Mouse (Mus musculus) heart, embryonic 11.5 days (tissue): ENCODE measurements at regions not wholly inside any gene's neighbourhood (a gene's known extent, or its start where the extent isn't known, plus 50 kb on each side); places are given as distances from the start of the nearest gene placed in this dataset.

Source experiments
- ATAC-seq: fragments of 200-750 bp; cut with Nextera tagmentation; replicated peaks from 2 replicates; pipeline ENCODE4 v1.8.0; 2017; ENCODE audit warnings: moderate library complexity; ENCODE audit not compliant: insufficient number of reproducible peaks, low FRiP score, low TSS enrichment
- H3K27ac ChIP-seq: fragments of 300-500 bp; sonication (generic); 2 replicates; pipeline ENCODE4 v1.5.1; 2014; ENCODE audit warnings: mild to moderate bottlenecking, low read depth, low read length
- H3K27me3 ChIP-seq: fragments of 300-500 bp; sonication (generic); 2 replicates; pipeline ENCODE4 v1.6.1; 2014; ENCODE audit warnings: mild to moderate bottlenecking, low read length, mixed read lengths; ENCODE audit not compliant: control insufficient read depth, insufficient read depth
- H3K36me3 ChIP-seq: fragments of 300-500 bp; sonication (generic); 2 replicates; pipeline ENCODE4 v1.6.1; 2014; ENCODE audit warnings: mild to moderate bottlenecking, low read length, moderate library complexity, mixed read lengths; ENCODE audit not compliant: control insufficient read depth, insufficient read depth
- H3K4me1 ChIP-seq: fragments of 300-500 bp; sonication (generic); 2 replicates; pipeline ENCODE4 v1.6.1; 2014; ENCODE audit warnings: low read length; ENCODE audit not compliant: control insufficient read depth, insufficient read depth
- H3K4me2 ChIP-seq: fragments of 300-500 bp; sonication (generic); 2 replicates; pipeline ENCODE4 v1.6.1; 2014; ENCODE audit warnings: mild to moderate bottlenecking, moderate library complexity
- H3K4me3 ChIP-seq: fragments of 300-500 bp; sonication (generic); 2 replicates; pipeline ENCODE4 v1.5.1; 2014; ENCODE audit warnings: low read depth, low read length
- H3K9ac ChIP-seq: fragments of 300-500 bp; sonication (generic); 2 replicates; pipeline ENCODE4 v1.6.1; 2014; ENCODE audit warnings: mild to moderate bottlenecking, low read depth, low read length, moderate library complexity
- H3K9me3 ChIP-seq: fragments of 300-500 bp; sonication (generic); replicated peaks from 2 replicates; pipeline ENCODE4 v1.6.1; 2016; ENCODE audit warnings: low read length; ENCODE audit not compliant: control insufficient read depth
- WGBS: fragments of 180-500 bp; shearing (Covaris S2); extraction: QIAGEN DNeasy Blood & Tissue Kit; methylation state at CpG from one replicate; pipeline ENCODE4 v1.1.7; 2014; ENCODE audit not compliant: insufficient replicate concordance; 5-methylcytosine and 5-hydroxymethylcytosine counted together

DNA sequence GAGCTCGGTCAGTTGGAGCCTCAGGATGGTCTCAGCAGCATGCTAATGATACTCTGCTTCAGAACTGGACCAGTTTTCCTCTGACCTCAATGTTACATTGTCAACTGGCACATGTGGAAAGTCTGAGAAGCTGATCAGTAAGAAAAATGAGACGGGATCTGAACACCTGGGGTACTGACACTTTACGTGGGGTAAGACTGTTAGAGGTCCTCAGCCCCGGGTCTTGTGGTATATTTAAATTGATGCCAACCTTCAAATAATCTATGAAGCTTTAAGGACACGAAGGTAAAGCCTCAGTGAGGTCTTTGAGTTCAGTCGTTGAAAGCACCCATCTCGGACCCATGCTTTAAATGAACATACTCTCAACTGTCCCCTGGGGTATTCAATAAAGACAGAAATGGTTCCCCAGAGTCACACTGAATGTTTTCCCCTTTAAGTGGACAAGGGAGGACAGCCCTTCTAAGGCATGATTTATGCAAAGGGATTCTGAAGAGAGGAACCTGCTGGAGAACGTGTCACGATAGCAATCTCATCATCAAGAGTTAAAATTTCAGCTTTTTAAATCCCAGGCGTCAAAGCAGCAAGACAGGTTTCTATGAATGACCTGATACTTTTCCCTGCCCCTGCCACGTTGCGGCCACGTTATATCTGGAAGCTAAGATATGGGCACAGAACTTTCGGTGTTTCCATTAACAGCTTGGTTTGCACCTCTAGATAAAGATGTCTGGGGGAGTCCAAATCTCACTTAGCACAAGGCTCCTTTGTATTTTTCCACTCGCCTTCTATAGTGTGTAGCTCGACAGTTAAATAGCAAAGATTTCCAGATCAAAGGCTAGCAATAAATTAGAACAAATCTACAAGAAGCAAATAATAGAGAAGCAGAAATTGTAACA, 76.7 kb upstream of the Atp2b1 start:
- WGBS = 57% methylated on average over 16 of the region's 16 CpGs
- H3K9me3 ChIP-seq = no peaks in the 10 kb centered on the region; the same call in 1 of the 2 replicates
- H3K4me3 ChIP-seq = no peak overlapping the region
- H3K4me2 ChIP-seq = no peak overlapping the region
- ATAC-seq = no peak
- no peak overlapping the region for H3K9ac ChIP-seq
- no peaks in the 10 kb centered on the region for H3K4me1 ChIP-seq
- no peaks in the 10 kb centered on the region for H3K36me3 ChIP-seq
- H3K27me3 ChIP-seq = no peaks in the 10 kb centered on the region
- no peak overlapping the region for H3K27ac ChIP-seq

DNA sequence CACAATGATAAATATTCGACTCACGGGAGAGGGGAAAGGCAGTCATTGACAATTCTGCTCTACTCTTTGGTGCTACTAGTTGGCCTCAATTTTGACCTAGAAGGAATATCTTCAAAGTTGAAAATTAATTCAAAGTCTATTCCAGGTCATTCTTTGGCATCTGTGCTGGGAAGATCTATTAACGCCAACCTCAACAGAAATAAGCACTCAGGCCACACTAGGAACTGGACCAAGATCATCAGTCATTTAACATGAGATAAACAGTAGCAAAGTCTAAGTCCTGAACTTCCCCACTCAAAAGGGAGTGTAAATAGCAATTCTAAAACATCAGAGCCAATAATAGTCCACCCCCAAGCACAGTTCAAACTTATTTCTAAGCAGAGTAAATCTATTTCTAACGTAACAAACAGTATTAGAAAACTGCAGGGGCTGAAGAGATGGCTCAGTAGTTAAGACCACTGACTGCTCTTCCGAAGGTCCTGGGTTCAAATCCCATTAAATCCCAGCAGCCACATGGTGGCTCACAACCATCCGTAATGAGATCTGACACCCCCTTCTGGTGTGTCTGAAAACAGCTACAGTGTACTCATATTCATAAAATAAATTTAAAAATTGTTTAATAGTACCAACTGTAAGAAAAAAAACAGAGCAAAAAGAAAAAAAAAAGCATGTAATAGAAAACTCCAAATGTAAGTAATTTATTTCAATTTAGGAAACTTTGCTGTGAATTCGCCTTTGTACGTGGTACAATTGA, 75.1 kb upstream of the Atp2b1 start:
- Histone ChIP-seq H3K4me1 (no peaks in the 10 kb centered on the region), H3K4me2 (no peak overlapping the region), H3K36me3 (no peaks in the 10 kb centered on the region), H3K9ac (no peak overlapping the region), H3K4me3 (no peak overlapping the region), H3K27ac (no peak overlapping the region), H3K27me3 (no peaks in the 10 kb centered on the region), H3K9me3 (peaks cover 10% of the 10 kb centered on the region)
- WGBS = 88% methylated on average over 8 of the region's 8 CpGs
- no peak for ATAC-seq

DNA sequence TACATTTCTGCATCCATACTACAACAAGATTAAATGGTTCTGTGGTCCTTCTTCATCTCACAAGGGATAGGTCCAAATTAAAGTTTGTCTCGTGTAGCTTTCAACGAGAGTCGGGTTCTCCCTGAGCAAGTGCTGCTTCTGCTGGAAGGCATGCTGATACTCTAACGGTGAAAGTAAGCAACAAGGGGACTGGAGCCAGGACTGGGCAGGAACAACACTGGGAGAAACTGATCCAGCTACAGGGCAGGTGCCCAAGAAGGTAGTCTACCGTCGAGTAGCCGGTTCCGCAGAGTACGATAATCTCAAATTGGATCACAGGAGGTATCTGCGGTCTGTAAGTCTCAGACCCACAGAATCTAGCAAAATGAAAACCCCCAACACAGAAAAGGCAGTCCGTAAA, 74.2 kb upstream of the Atp2b1 start:
- Histone ChIP-seq H3K27me3 (no peaks in the 10 kb centered on the region), H3K9ac (no peak overlapping the region), H3K4me1 (no peaks in the 10 kb centered on the region), H3K4me2 (no peak overlapping the region), H3K36me3 (no peaks in the 10 kb centered on the region), H3K9me3 (peaks cover 11% of the 10 kb centered on the region), H3K4me3 (no peak overlapping the region), H3K27ac (no peak overlapping the region)
- ATAC-seq = no peak
- WGBS = 91% methylated on average over 11 of the region's 11 CpGs

DNA sequence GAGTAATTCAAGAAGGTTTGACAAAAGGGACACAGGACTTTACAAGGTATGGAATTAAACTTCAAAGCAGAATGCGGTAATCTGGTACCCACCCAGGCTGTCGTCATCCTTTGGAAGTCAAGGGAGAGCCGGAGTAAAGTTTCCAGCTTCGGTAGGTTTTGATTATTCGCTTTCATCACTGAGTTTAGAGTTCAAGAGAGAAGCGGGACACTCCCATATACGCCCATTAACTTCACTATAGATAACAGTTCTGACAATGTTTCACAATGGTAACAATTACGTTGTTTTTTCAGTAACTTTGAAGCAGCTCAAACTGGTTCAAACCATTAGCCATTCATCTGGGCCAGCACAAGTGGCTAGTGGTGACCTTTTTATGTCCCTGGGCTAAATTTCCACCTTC, 73.8 kb upstream of the Atp2b1 start:
- Histone ChIP-seq H3K36me3 (no peaks in the 10 kb centered on the region), H3K27ac (no peak overlapping the region), H3K4me1 (no peaks in the 10 kb centered on the region), H3K9me3 (peaks cover 11% of the 10 kb centered on the region), H3K4me3 (no peak overlapping the region), H3K4me2 (no peak overlapping the region), H3K27me3 (no peaks in the 10 kb centered on the region), H3K9ac (no peak overlapping the region)
- 86% methylated on average over 8 of the region's 8 CpGs for WGBS
- ATAC-seq = no peak

DNA sequence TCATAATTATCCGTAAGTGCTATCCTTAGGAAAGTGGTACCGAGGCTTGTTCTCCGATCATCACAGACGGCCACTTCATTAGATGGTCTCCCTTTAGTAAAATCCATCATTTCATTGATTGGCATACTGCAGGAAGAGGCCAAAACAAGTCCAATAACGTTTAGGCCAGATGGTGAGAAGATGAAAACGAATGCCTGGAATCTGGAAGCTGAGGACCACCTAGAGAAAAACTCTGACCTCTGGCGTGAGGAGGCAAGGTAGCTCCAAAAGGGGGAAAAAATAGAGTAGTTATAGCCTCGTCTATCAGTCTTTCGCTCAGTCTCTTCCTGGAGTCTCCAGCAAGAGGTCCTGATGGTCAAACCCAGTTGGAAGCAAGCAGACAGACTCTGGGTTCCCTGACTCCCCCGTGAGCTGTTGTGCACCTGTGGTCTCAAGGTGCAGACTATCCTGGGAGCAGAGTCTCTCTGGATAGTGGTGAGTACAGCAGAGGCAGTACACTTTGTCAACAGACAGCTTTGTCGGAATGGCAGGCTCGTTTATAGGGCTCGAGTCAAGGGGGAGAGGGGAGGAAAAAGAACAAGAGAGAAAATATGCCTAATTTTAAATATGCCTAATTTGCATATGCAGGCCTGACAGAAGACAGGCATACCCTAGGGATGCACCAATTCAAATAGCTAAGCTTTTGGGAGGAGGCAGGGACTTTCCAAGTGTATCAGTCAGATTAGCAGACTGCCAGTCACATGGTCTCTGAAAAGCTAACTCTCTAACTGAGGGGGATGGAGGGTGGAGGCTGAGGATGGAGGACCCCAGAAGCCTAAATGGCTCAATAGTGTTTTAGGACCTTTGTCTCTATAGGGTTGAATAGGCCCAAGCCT, 73.0 kb upstream of the Atp2b1 start:
- Histone ChIP-seq H3K9me3 (peaks cover 11% of the 10 kb centered on the region), H3K4me3 (no peak overlapping the region), H3K9ac (no peak overlapping the region), H3K4me2 (no peak overlapping the region), H3K27ac (no peak overlapping the region), H3K27me3 (no peaks in the 10 kb centered on the region), H3K36me3 (no peaks in the 10 kb centered on the region), H3K4me1 (no peaks in the 10 kb centered on the region)
- ATAC-seq = no peak
- 81% methylated on average over 13 of the region's 13 CpGs for WGBS

DNA sequence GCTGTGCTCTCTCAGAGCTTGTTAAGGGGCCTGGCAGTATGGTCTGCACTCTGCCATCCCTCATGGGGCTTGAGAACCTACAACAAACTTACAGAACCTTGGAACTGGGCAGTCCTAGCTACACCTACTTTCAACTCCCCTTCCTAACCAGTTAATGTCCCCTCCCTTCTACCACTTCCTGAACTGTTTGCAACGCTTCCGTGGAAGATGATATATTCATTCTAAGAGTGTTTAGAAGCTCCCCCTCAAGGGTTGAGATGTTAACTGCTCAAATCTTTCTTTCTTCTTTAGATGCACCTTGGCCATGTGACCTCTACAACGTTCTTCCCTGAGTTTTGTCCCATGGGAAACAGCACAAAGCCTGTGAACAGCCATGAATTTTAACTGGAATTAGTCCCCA, 72.3 kb upstream of the Atp2b1 start:
- H3K9ac ChIP-seq = no peak overlapping the region
- H3K27me3 ChIP-seq = no peaks in the 10 kb centered on the region
- WGBS = 84% methylated on average over 3 of the region's 3 CpGs
- no peak for ATAC-seq
- H3K4me1 ChIP-seq = no peaks in the 10 kb centered on the region
- peaks cover 11% of the 10 kb centered on the region for H3K9me3 ChIP-seq
- no peaks in the 10 kb centered on the region for H3K36me3 ChIP-seq
- H3K4me2 ChIP-seq = no peak overlapping the region
- no peak overlapping the region for H3K27ac ChIP-seq
- no peak overlapping the region for H3K4me3 ChIP-seq

DNA sequence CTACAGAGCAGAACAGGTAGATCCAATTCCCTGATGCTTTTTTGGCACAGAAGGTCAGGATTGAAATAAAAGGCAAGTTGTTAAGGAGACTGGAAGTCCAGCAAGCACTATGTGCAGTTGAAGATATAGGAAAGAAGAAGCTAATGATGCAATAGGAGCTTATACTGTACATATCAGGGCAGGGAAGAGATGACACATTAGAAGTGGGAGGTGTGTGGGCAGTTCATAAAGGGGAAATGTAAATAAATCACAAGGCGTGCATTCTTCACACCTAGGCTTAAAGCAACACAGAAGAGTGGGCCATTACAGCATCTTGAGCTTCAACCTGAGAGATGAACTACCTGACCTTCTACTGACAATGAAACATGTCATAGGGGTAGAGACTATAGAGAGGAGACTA, 71.5 kb upstream of the Atp2b1 start:
- H3K4me1 ChIP-seq = no peaks in the 10 kb centered on the region
- H3K36me3 ChIP-seq = no peaks in the 10 kb centered on the region
- H3K9ac ChIP-seq = no peak overlapping the region
- H3K4me2 ChIP-seq = no peak overlapping the region
- WGBS = 80% methylated on average over 1 of the region's 1 CpGs
- no peak for ATAC-seq
- no peaks in the 10 kb centered on the region for H3K27me3 ChIP-seq
- peaks cover 11% of the 10 kb centered on the region for H3K9me3 ChIP-seq
- H3K4me3 ChIP-seq = no peak overlapping the region
- no peak overlapping the region for H3K27ac ChIP-seq

DNA sequence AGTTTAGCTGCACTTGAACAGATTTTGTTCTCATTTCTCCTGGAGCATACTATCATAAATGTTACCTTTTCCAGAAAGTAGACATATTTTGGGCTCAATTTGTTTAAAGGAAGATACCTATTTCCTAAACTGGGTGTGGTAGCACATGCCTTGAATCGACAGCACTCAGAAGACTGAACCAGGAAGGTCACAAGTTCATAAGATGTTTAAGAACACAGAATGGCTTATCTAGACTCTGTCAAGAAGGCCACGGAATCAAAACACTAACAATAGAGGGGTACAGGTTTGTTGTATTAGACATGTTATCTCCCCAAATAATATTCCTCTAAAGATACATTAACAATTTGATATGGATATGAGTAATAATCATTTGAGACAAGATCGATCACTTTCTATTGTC, 64.4 kb upstream of the Atp2b1 start:
- H3K4me3 ChIP-seq = no peak overlapping the region
- no peak for ATAC-seq
- no peak overlapping the region for H3K9ac ChIP-seq
- H3K9me3 ChIP-seq = no peaks in the 10 kb centered on the region
- no peak overlapping the region for H3K4me2 ChIP-seq
- H3K27me3 ChIP-seq = no peaks in the 10 kb centered on the region
- H3K36me3 ChIP-seq = no peaks in the 10 kb centered on the region
- H3K4me1 ChIP-seq = no peaks in the 10 kb centered on the region
- H3K27ac ChIP-seq = no peak overlapping the region
- WGBS = 62% methylated on average over 3 of the region's 3 CpGs
